Mouse (Mus musculus): ENCODE results near the gene Slpi. TPM values are rescaled to one million over a fixed set of nuclear protein-coding genes. Genes with fewer than 3 reads are reported as not detected.

Slpi gene
- total RNA-seq (2012; rRNA removed) (not detected in 2 replicates), polyA plus RNA-seq (2012; ENCODE audit: insufficient read depth in 1 of 2, insufficient read length in 2 of 2, low read depth in 1 of 2, low replicate concordance in 2 of 2, missing spikeins in 1 of 2) (not detected)

DNA sequence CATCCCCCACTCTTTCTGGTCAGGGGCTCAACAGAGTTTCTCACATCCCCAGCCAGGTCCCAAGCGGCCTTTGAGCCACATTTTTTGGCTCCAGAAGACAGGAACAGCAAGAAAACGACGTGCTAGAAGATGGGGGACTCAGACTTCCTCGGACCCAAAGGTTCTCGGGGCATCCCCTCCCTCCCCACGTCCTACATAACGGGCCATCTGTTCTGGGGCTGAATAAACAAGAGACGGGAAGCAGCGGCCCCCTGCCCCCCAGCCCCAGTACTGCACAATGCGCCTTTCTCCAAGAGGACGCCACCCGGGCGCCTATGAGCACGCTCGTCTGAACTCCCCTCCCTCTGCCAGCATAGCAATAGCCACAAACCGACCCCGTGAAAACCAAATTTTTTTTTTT is at the start of gene Slpi:
Slpi (minus strand) TSS at position 76 of the 400 bp plus-strand sequence.
- Histone ChIP-seq H3K4me3 (ENCODE audit: control insufficient read depth in 1 of 2, insufficient read depth in 1 of 2, low read depth in 2 of 2, low read length in 2 of 2) (no peak within 1 kb of the TSS), H3K27me3 (ENCODE audit: control insufficient read depth in 1 of 2, insufficient read depth in 2 of 2, low read length in 2 of 2) (peaks cover 0 to 5% of the 10 kb centered on the region in 2 experiments; a peak in 2 of 4 replicates), H3K36me3 (ENCODE audit: control insufficient read depth in 1 of 2, insufficient read depth in 2 of 2, low read length in 2 of 2) (no peaks in the 10 kb centered on the region), H3K4me1 (ENCODE audit: control insufficient read depth in 1 of 2, insufficient read depth in 2 of 2, low read length in 2 of 2) (no peaks in the 10 kb centered on the region), H3K27ac (ENCODE audit: control insufficient read depth, low read depth, low read length) (no peak within 1 kb of the TSS), H3K79me2 (ENCODE audit: control insufficient read depth, insufficient read depth, low read length, poor library complexity) (no peaks in the 10 kb centered on the region), H3K9me3 (replicated peaks; ENCODE audit: insufficient read depth, low read length) (no peaks in the 10 kb centered on the region), H3K9ac (ENCODE audit: control insufficient read depth, low read depth, low read length, poor library complexity, severe bottlenecking) (no peak within 1 kb of the TSS)
- DNase-seq (ENCODE audit: low read depth, low spot score) = no peak
- no peak for TF ChIP-seq HCFC1 (IDR thresholded peaks at IDR 0.05; ENCODE audit: low read depth, low read length)
- no peak for TF ChIP-seq NRF1 (IDR thresholded peaks at IDR 0.05; ENCODE audit: insufficient read depth, low read depth, low read length, poor library complexity, severe bottlenecking)
- no peak for TF ChIP-seq POLR2A (IDR thresholded peaks at IDR 0.05; ENCODE audit: control insufficient read depth in 1 of 2, insufficient read depth in 1 of 2, low read depth in 1 of 2, low read length in 2 of 2, poor library complexity in 1 of 2)
- no peak for TF ChIP-seq POLR2AphosphoS2 (IDR thresholded peaks at IDR 0.05; ENCODE audit: low read length)
- TF ChIP-seq MXI1 (IDR thresholded peaks at IDR 0.05; ENCODE audit: low read depth, low read length) = no peak
- TF ChIP-seq ETS1 (IDR thresholded peaks at IDR 0.05; ENCODE audit: low read depth, low read length) = no peak
- no peak for TF ChIP-seq RAD21 (IDR thresholded peaks at IDR 0.05; ENCODE audit: low read depth, low read length)
- TF ChIP-seq MYC (IDR thresholded peaks at IDR 0.05; ENCODE audit: low read depth, low read length) = no peak
- no peak for TF ChIP-seq JUND (IDR thresholded peaks at IDR 0.05; ENCODE audit: low read depth, low read length)
- TF ChIP-seq ELF1 (IDR thresholded peaks at IDR 0.05; ENCODE audit: low read depth, low read length) = no peak
- TF ChIP-seq MAFK (IDR thresholded peaks at IDR 0.05; ENCODE audit: borderline replicate concordance, low read depth, low read length) = no peak
- TF ChIP-seq POLR2AphosphoS5 (IDR thresholded peaks at IDR 0.05; ENCODE audit: borderline replicate concordance, low read depth, low read length) = no peak
- TF ChIP-seq GABPA (IDR thresholded peaks at IDR 0.05; ENCODE audit: low read depth, low read length) = no peak
- TF ChIP-seq CHD1 (IDR thresholded peaks at IDR 0.05; ENCODE audit: low read depth, low read length) = no peak

- Histone ChIP-seq H3K9me3 (replicated peaks; ENCODE audit: insufficient read depth, low read length) (no peaks in the 10 kb centered on the region), H3K4me1 (ENCODE audit: control insufficient read depth in 1 of 2, insufficient read depth in 2 of 2, low read length in 2 of 2) (no peaks in the 10 kb centered on the region), H3K79me2 (ENCODE audit: control insufficient read depth, insufficient read depth, low read length, poor library complexity) (no peaks in the 10 kb centered on the region), H3K27me3 (ENCODE audit: control insufficient read depth in 1 of 2, insufficient read depth in 2 of 2, low read length in 2 of 2) (peaks cover 11 to 21% of the 10 kb centered on the region in 2 experiments), H3K4me3 (ENCODE audit: control insufficient read depth in 1 of 2, insufficient read depth in 1 of 2, low read depth in 2 of 2, low read length in 2 of 2) (no peak overlapping the region), H3K27ac (ENCODE audit: control insufficient read depth, low read depth, low read length) (no peak overlapping the region), H3K9ac (ENCODE audit: control insufficient read depth, low read depth, low read length, poor library complexity, severe bottlenecking) (no peak overlapping the region), H3K36me3 (ENCODE audit: control insufficient read depth in 1 of 2, insufficient read depth in 2 of 2, low read length in 2 of 2) (no peaks in the 10 kb centered on the region)
- DNase-seq (ENCODE audit: low read depth, low spot score) = no peak
- TF ChIP-seq TBP (IDR thresholded peaks at IDR 0.05; ENCODE audit: low read depth, low read length) = no peak
- no peak for TF ChIP-seq SIN3A (IDR thresholded peaks at IDR 0.05; ENCODE audit: low read length)
- no peak for TF ChIP-seq CTCF (IDR thresholded peaks at IDR 0.05 in 2 of 3, conservative IDR thresholded peaks at IDR 0.05 in 1 of 3; ENCODE audit: control insufficient read depth in 1 of 3, insufficient read depth in 1 of 3, low read depth in 2 of 3, low read length in 3 of 3, poor library complexity in 1 of 3, severe bottlenecking in 1 of 3)
These were observed 49.4 kb upstream of the Slpi start for GRCm38 (mm10) chr2:164438257-164438656.

Measured in MEL (cell line).